Mouse (Mus musculus) heart, embryonic 15.5 days (tissue): ENCODE results near the gene Rbm25. TPM values are rescaled to one million over a fixed set of nuclear protein-coding genes. Genes with fewer than 3 reads are reported as not detected.
A peak's percentile ranks its signal among the peaks of the same experiment; 100 is the strongest.

Experiments used
- ATAC-seq: fragments of 200-750 bp; cut with Nextera tagmentation; replicated peaks from 2 replicates; pipeline ENCODE4 v1.8.0; 2017; ENCODE audit warnings: low read depth, moderate TSS enrichment; ENCODE audit not compliant: insufficient number of reproducible peaks, insufficient read depth, low FRiP score
- H3K27ac ChIP-seq: fragments of 300-500 bp; sonication (generic); 2 replicates; pipeline ENCODE4 v1.5.1; 2015; ENCODE audit warnings: mild to moderate bottlenecking, inconsistent platforms
- H3K27me3 ChIP-seq: fragments of 300-500 bp; sonication (generic); 2 replicates; pipeline ENCODE4 v1.6.1; 2015; ENCODE audit warnings: inconsistent platforms
- H3K36me3 ChIP-seq: fragments of 300-500 bp; sonication (generic); 2 replicates; pipeline ENCODE4 v1.6.1; 2015; ENCODE audit warnings: mild to moderate bottlenecking, inconsistent platforms
- H3K4me1 ChIP-seq: fragments of 300-500 bp; sonication (generic); replicated peaks from 2 replicates; pipeline ENCODE4 v1.6.1; 2015; ENCODE audit warnings: inconsistent platforms
- H3K4me2 ChIP-seq: fragments of 300-500 bp; sonication (generic); 2 replicates; pipeline ENCODE4 v1.6.1; 2015; ENCODE audit warnings: inconsistent platforms, mild to moderate bottlenecking, moderate library complexity
- H3K4me3 ChIP-seq: fragments of 300-500 bp; sonication (generic); 2 replicates; pipeline ENCODE4 v1.5.1; 2015; ENCODE audit warnings: mild to moderate bottlenecking, inconsistent platforms
- H3K9ac ChIP-seq: fragments of 300-500 bp; sonication (generic); 2 replicates; pipeline ENCODE4 v1.6.1; 2015; ENCODE audit warnings: mild to moderate bottlenecking, inconsistent platforms
- H3K9me3 ChIP-seq: fragments of 300-500 bp; sonication (generic); replicated peaks from 2 replicates; pipeline ENCODE4 v1.6.1; 2016; ENCODE audit warnings: inconsistent platforms
- WGBS: fragments of 180-500 bp; shearing (Covaris S2); methylation state at CpG from one replicate; pipeline ENCODE4 v1.1.7; 2015; ENCODE audit warnings: mixed read lengths; 5-methylcytosine and 5-hydroxymethylcytosine counted together
- polyA plus RNA-seq: library from polyadenylated mRNA; unstranded; fragments of >200 nt; fragmentation: Nextera tagmentation; extraction: Ambion mirVana; gene quantifications from 2 replicates; pipeline ENCODE4 v1.2.1, GENCODE M21; 2015

The Rbm25 gene
- polyA plus RNA-seq, 1 experiment from 2014 or later, result 156 TPM

DNA sequence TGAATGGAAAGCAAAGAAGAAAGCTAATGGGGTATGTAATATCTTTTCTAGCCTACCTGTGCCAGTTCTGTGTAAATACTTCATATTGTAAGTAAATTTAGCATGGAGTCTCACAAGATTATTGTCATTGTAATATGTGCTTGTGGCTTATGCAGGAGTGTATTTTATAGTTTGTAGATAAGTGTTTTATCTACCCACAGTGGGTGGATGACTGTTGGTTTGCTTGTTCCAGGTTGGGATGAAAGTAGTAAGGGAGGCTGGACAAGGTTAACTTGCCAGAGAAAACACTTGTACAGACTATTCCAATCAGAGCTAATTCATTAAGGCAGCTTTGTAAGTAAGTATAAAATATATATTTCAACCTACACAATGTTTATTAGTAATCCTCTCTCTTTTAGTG lies 20.4 kb downstream of the Rbm25 start:
- Histone ChIP-seq H3K36me3 (peaks cover 53% of the 10 kb centered on the region), H3K9me3 (no peaks in the 10 kb centered on the region), H3K9ac (no peak overlapping the region), H3K4me1 (no peaks in the 10 kb centered on the region), H3K4me2 (no peak overlapping the region), H3K27me3 (no peaks in the 10 kb centered on the region), H3K27ac (no peak overlapping the region), H3K4me3 (no peak overlapping the region)
- ATAC-seq, result no peak

DNA sequence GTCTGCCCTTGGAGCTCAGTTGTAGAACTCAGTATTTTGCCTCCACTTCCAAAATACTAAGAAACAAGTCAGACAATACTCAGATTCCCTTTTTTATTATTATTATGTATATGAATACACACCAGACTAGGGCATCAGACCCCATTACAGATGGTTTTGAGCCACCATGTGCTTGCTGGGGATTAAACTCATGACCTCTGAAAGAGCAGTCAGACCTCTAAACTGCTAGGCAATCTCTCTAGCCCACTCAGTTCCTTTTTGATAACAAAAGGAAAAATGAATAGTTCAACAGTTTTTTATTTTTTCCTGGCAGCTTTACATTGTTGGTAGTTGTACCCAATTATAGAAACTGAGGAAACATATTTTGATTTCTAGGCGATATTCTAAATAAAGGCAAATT lies 54.4 kb downstream of the Rbm25 start:
- H3K27me3 ChIP-seq, result no peaks in the 10 kb centered on the region

DNA sequence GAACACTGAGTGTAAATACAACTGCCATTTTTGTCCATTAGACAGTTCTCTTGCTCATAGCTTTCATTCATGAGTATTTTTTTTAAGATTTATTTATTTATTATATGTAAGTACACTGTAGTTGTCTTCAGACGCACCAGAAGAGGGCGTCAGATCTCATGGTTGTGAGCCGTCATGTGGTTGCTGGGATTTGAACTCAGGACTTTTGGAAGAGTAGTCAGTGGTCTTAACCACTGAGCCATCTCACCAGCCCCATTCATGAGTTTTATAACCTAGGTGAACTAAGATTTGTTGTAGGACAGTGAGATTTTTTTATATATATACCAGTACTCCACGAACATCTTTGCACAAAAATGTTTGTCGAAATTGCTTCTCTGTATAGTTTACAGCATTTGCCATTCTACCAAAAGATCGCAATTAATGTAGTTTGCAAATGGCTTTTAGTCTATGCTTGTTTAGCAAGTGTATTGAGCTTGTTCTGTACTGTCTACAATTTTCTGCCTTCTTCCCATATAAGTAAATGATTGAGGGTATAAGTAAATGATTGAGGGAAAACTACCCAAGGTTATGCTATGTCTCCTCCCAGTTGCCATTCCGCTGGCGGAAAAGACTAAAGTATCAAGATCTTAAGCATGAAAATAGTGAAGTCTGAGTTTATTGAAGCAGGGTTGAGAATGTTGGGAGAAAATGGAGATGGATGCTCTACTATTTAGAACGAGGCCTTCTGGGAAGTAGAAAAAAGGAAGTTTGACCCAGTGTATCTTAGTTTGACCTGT lies 55.7 kb downstream of the Rbm25 start:
- Histone ChIP-seq H3K9ac (no peak overlapping the region), H3K4me3 (no peak overlapping the region), H3K4me2 (no peak overlapping the region), H3K27ac (0 out of 2 replicates have a peak overlapping the region, but pooled peaks have one; percentile 90), H3K4me1 (peaks cover 14% of the 10 kb centered on the region), H3K27me3 (no peaks in the 10 kb centered on the region), H3K36me3 (peaks cover 9% of the 10 kb centered on the region), H3K9me3 (no peaks in the 10 kb centered on the region)
- ATAC-seq, result no peak
- 88% methylated on average over 9 of the region's 9 CpGs for WGBS

More for the DNA sequence above, 54.4 kb downstream of the Rbm25 start:
- WGBS, result 88% methylated on average over 1 of the region's 1 CpGs
- no peak overlapping the region for H3K4me3 ChIP-seq
- no peaks in the 10 kb centered on the region for H3K9me3 ChIP-seq
- peaks cover 18% of the 10 kb centered on the region for H3K36me3 ChIP-seq
- no peak overlapping the region for H3K4me2 ChIP-seq
- H3K9ac ChIP-seq, result no peak overlapping the region
- ATAC-seq, result no peak
- no peak overlapping the region for H3K27ac ChIP-seq
- peaks cover 11% of the 10 kb centered on the region for H3K4me1 ChIP-seq

DNA sequence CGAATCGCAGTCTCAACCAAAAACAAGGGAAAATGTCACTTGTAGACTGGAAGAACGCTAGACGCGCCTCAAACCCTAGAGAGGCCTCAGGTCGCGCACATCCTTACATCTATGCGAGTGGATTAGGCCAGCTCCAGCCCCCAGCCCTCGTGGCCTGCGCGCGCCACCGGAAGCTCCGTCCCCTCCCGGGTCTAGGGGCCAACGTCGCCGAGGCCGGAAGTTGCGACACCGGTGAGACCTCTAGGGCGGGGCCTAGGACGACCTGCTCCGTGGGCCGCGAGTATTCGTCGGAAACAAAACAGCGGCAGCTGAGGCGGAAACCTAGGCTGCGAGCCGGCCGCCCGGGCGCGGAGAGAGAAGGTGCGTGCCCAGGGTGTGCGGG lies 56.9 kb downstream of the Rbm25 start, which contains the start of gene Psen1:
TSS of gene Psen1 (plus strand) at position 219 of the 382 bp plus-strand sequence.
- Histone ChIP-seq H3K9me3 (no peaks in the 10 kb centered on the region), H3K4me1 (peaks cover 16% of the 10 kb centered on the region), H3K4me2 (peak within 1 kb of the TSS; percentile 75), H3K27ac (peak within 1 kb of the TSS; percentile 90), H3K9ac (peak within 1 kb of the TSS; percentile 86), H3K36me3 (peaks cover 4% of the 10 kb centered on the region), H3K4me3 (peak within 1 kb of the TSS; percentile 84), H3K27me3 (no peaks in the 10 kb centered on the region)
- ATAC-seq, result peak; percentile 97
- WGBS, result 0% methylated on average over 38 of the region's 38 CpGs

DNA sequence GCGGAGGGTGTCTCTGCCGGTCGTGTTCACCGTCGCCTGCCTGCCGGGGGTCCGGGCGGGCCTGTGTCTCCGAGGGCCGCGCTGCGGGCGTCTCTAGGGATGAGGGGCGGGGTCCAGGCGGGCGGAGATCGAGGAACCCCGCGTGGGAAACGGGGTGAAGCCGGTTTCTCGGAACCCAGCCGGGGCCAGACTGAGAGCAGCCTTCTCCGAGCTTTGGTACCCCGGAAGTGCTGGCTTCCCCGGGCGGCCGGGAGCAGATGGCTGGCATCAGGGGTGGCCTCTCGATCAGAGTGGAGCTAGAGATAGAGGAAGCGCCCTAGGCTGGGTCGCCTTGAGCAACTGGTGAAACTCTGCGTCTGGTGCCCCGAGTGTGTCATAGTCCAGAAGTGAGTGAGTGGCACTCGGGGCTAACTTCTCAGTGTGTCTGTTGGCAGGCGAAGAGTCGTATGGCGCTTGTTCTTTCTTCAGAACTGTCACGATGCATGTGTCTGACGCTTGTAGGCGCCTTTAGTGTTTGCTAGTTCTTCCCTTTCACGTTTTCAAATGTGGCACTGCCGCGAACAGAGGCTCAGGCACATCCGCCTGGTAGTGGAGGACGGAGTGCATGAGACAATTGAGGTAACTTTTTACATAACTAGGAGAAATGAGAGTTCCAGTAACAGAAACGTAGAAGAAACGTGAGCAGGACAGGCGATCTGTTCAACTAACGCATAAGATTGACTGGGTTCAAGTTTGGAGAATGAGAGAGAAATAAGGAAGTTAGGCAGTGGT lies 57.5 kb downstream of the Rbm25 start:
- H3K27ac ChIP-seq, result peak overlapping the region; percentile 90
- peaks cover 16% of the 10 kb centered on the region for H3K4me1 ChIP-seq
- peak overlapping the region; percentile 86 for H3K9ac ChIP-seq
- ATAC-seq, result peak; percentile 72
- peak overlapping the region; percentile 75 for H3K4me2 ChIP-seq
- H3K27me3 ChIP-seq, result no peaks in the 10 kb centered on the region
- peak overlapping the region; percentile 84 for H3K4me3 ChIP-seq
- H3K9me3 ChIP-seq, result no peaks in the 10 kb centered on the region
- H3K36me3 ChIP-seq, result peaks cover 1% of the 10 kb centered on the region
- WGBS, result under 1% methylated on average over 49 of the region's 49 CpGs

DNA sequence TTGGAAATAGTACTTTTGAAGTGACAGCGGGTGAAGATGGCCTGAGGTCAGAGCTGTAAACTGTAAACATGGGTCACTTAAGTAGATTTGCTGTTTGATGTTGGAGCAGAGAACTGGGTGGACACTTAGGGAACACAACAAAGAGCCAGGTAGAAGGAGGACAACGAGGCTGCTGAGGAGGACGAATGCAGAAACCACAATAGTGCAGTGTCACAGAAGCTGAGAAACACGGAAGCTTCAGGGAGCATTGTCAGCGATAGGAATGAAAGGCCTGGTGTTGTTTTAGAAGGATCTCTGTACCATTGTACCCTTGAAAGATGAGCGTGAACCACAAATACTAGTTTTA lies 58.0 kb downstream of the Rbm25 start:
- ATAC-seq, result no peak
- peaks cover 16% of the 10 kb centered on the region for H3K4me1 ChIP-seq
- WGBS, result 26% methylated on average over 6 of the region's 6 CpGs
- peak overlapping the region; percentile 90 for H3K27ac ChIP-seq
- H3K9ac ChIP-seq, result peak overlapping the region; percentile 86
- peak overlapping the region; percentile 84 for H3K4me3 ChIP-seq
- peak overlapping the region; percentile 75 for H3K4me2 ChIP-seq
- no peaks in the 10 kb centered on the region for H3K27me3 ChIP-seq
- H3K36me3 ChIP-seq, result no peaks in the 10 kb centered on the region
- no peaks in the 10 kb centered on the region for H3K9me3 ChIP-seq

DNA sequence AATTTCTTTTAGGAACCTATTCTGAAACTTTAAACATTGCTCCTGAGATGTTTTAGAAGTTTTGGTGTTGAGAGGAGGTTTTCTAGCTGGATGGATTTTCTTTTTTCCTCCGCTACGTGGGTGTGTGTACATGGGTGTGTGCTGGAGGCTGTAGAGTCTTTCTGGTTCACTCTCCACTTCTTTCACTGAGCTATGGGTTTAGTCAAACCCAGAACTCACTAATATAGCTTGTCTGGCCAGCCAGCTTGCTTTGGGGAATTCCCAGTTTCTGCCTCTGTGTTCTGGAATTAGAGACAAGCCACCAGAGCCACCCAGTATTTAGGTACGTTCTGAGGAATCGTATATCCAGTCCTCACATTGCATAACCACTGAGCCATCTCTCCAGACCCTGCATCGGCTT lies 63.0 kb downstream of the Rbm25 start:
- ATAC-seq, result no peak
- Histone ChIP-seq H3K36me3 (no peaks in the 10 kb centered on the region), H3K4me2 (no peak overlapping the region), H3K27ac (no peak overlapping the region), H3K9me3 (no peaks in the 10 kb centered on the region), H3K4me1 (peaks cover 16% of the 10 kb centered on the region), H3K4me3 (no peak overlapping the region), H3K9ac (no peak overlapping the region), H3K27me3 (no peaks in the 10 kb centered on the region)
- 87% methylated on average over 5 of the region's 5 CpGs for WGBS

DNA sequence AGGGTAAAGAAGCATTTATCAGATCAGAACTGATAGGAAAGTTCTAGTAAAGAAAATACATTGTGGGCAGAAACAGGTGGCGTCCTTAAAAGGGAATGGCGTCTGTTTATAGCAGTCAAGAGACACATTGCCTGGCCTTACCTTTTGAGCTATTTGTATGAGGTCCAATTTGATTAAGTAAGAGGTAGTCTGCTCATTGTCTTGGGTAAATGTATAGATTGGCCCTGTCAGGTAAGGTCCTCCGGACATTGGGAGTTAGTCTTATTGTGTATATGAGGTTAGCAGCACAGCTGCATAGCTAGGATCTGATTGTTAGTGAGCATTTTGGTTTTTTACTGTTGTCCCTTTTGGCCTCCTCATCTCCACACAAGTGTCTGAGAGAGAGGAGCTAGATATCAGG lies 63.6 kb downstream of the Rbm25 start:
- Histone ChIP-seq H3K27ac (no peak overlapping the region), H3K36me3 (0 out of 2 replicates have a peak, but pooled peaks cover 3% of the 10 kb centered on the region), H3K4me3 (no peak overlapping the region), H3K27me3 (no peaks in the 10 kb centered on the region), H3K9me3 (no peaks in the 10 kb centered on the region), H3K4me1 (peaks cover 9% of the 10 kb centered on the region), H3K9ac (no peak overlapping the region), H3K4me2 (no peak overlapping the region)
- WGBS, result 87% methylated on average over 3 of the region's 3 CpGs
- ATAC-seq, result no peak

DNA sequence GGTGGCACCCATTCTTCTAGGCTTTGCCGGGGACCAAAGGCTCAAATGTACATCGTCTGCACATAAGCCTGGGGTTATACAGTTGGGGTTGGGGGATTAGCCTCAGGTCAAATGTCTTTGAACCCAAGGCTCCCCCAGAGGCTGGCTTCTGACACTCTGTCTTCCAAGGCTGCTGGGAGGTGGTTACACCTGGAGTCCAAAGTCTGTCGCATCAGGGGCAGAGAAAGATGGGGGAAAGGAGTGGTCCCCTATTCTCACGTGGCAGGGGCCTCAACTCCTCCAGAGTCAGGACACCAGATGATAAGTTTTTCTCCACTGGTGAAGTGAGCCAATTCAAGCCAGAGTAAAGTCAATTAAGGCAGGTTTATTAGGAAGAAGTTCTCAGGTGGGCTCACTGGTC lies 67.6 kb downstream of the Rbm25 start:
- Histone ChIP-seq H3K4me1 (peaks cover 4% of the 10 kb centered on the region), H3K27me3 (no peaks in the 10 kb centered on the region), H3K4me2 (no peak overlapping the region), H3K9me3 (no peaks in the 10 kb centered on the region), H3K4me3 (no peak overlapping the region), H3K9ac (no peak overlapping the region), H3K27ac (no peak overlapping the region), H3K36me3 (peaks cover 17% of the 10 kb centered on the region; the same call in 1 of the 2 replicates)
- 83% methylated on average over 4 of the region's 4 CpGs for WGBS
- no peak for ATAC-seq

DNA sequence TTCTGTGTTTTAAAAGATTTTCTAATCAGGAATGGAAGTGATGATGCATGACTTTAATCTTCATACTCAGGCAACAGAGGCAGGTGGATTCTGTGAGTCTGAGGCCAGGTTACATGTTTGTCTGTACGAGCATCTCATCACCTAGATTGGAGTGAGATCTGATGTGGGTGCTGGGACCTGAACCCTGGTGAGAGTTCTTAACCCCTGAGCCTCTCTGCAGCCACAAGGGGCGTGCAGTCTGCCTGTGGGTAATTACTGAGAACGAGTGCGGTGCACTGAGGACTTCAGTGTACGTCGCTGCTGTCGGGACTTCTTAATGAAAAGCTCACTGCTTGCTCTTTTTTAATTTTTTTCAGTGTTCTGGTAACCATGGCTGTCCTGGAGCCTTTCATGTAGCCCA lies 70.6 kb downstream of the Rbm25 start:
- ATAC-seq, result no peak
- Histone ChIP-seq H3K4me3 (no peak overlapping the region), H3K9me3 (no peaks in the 10 kb centered on the region), H3K27ac (no peak overlapping the region), H3K36me3 (peaks cover 17% of the 10 kb centered on the region; the same call in 1 of the 2 replicates), H3K27me3 (no peaks in the 10 kb centered on the region), H3K9ac (no peak overlapping the region), H3K4me1 (peaks cover 2% of the 10 kb centered on the region; the same call in 1 of the 2 replicates), H3K4me2 (no peak overlapping the region)
- 94% methylated on average over 7 of the region's 7 CpGs for WGBS

DNA sequence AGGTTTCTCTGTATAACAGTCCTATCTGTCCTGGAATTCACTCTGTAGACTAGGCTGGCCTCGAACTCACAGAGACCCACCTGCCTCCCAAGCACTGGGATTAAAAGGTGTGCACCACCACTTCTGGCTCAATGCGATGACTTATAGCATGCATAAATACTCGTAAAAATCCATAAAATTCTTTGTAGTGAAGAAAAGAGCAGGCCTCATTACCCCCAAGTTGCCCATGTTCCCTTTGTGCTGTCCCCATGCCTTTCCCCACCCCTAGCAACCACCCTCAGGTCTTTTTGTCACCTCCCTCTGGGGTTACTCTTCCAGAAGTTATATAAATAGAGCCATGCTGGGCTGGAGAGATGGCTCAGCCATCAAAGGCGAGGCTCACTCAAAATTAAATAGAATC lies 71.8 kb downstream of the Rbm25 start:
- 79% methylated on average over 4 of the region's 4 CpGs for WGBS
- no peaks in the 10 kb centered on the region; the same call in 1 of the 2 replicates for H3K4me1 ChIP-seq
- no peak overlapping the region for H3K4me2 ChIP-seq
- no peaks in the 10 kb centered on the region for H3K27me3 ChIP-seq
- no peaks in the 10 kb centered on the region for H3K9me3 ChIP-seq
- H3K36me3 ChIP-seq, result peaks cover 17% of the 10 kb centered on the region; the same call in 1 of the 2 replicates
- no peak overlapping the region for H3K27ac ChIP-seq
- H3K9ac ChIP-seq, result no peak overlapping the region
- ATAC-seq, result no peak
- H3K4me3 ChIP-seq, result no peak overlapping the region
